Mouse (Mus musculus): ENCODE measurements around the gene Rpgrip1l.

DNA sequence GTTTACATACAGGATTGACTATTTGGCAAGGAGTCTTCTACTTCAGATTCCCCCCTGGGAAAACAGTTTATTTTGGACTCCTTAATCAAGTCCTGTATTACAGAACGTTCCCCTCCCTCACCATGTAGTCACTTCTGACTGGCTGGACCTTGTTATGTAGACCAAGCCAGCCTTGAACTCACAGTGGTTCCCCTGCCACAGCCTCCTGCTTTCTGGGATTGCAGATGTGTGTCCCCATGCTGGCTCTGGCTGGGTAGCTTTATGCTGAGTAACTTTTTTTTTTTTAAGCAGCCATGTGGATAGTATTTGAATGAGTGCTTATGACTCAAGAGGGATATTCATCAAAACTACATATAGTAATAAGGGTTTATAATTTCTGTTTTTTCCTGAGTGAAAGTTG lies 27.7 kb upstream of the Rpgrip1l start:
- TF ChIP-seq EP300 (IDR thresholded peaks at IDR 0.05; ENCODE audit: insufficient read depth, low read depth, low read length) (no peak), CTCF (IDR thresholded peaks at IDR 0.05; ENCODE audit: low read depth, low read length) (no peak), POLR2A (IDR thresholded peaks at IDR 0.05; ENCODE audit: insufficient read depth, low read length) (no peak)

Data from ES-Bruce4 (cell line).